Mouse (Mus musculus) cerebellum, postnatal 4 days (tissue): ENCODE measurements around the gene Thoc6.

Experiments used
- DNase-seq, 2 experiments: peaks; one replicate each; pipeline ENCODE4 v3.0.0; 2022; ENCODE audit warnings: low spot score in 2 of 2, mixed read lengths in 1 of 2

The Thoc6 gene

GRCm38 (mm10) chr17:23673424-23674073 is at the start of gene Thoc6, which contains the start of gene Hcfc1r1:
TSS of gene Thoc6 (minus strand) at chr17:23673882.
TSS of gene Hcfc1r1 (plus strand) at chr17:23673596.
- DNase-seq = peak; percentile 78 to 86

DNA sequence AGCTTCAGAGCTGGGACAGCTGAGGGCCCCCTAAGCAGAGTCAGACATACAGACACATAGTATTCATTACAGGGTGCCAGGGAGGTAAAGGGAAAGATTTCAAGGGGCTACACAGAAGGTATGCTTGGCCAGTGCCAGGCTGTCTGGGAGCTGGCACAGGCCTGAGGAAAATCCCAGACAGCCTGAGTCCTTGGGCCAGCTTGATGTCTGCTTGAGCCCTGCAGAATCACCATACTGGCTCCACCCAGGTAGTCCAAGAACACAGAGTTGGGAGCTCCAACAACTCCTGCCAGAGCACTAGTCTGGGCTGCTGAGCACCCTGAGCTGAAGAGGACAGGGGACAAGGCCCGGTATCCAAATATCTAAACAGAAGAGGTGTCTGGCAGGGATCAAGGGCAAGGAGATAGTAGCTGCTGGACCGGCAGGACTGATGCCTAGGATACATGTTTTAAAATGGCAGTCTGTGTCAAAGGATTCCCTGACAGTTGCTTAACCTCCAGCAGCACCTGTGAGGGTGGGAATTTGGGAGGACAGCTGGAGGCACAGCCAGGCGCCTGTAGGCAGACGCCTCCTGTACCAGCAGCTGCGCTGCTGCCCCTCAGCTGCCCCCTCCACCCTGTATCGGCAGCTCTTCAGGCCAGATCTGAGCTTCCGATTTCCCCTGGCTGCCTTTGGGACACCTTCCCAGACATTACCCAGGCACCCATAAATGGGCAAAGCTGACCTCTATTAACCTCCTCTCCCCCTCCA is 48.9 kb upstream of the Thoc6 start, which contains the start of gene 1520401A03Rik:
1520401A03Rik (minus strand) TSS at position 408 of the 750 bp plus-strand sequence.
- no peak for DNase-seq

DNA sequence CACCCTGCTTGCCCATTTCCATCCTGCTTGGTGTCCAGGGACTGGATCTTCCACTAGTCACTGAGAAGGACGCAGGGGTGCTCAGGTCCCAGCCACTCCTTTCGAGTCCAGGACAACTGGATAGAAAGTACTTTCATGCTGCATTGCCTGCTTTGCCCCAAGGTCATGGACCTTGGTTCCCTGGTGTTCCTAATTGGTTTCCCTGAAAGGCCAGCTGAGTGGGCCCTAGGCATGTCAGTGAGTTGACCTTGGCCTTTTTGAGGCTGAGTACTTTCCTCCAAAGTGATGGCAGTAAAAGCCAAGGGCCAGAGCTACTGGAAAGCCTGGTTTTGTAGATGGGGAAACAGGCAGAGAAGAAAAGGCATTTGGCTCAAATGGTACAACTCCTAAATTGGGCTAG is 48.2 kb upstream of the Thoc6 start:
- DNase-seq = no peak

DNA sequence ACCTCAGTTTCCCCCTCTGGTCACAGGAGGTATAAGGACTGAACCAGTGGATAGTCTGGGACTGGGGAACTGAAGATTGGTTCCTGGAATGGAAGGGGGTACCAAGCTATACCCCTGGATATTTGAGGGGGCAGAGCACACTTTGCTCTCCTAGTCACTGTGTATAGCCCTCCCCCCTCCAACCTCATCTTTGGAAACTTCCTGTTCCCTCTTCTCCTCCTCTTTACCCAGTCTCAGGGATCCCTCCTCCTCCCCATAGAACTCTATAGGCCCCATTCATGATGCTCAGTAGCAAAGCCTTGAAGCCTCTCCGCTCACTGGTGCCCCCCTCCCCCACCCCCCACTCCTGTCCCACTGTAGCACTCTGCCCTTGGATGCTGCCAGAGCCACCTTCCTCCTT is 45.8 kb upstream of the Thoc6 start:
- no peak for DNase-seq

DNA sequence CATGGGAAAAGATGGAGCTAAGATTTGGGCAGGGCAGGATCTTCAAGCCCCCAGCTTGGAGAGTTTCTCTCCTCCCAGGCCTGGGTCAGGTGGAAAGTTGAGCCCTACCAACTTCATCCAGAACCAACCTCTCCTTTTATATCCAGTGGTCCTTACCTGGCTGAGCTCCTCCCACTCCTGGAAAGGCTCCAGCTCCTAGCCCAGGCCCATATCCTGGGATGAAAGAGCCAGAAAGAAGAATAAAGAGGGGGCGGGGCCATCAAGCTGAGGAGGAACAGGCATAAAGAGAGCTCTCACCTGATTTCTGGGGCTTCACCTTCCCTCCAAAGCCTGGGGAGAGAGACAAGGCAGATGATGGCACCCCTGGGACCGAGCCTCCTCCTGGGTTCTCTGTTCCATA is 43.3 kb upstream of the Thoc6 start:
- DNase-seq = no peak

GRCm38 (mm10) chr17:23706212-23706611 is 32.5 kb upstream of the Thoc6 start:
- peak; percentile 74 to 83 for DNase-seq

- DNase-seq = no peak
Observed at GRCm38 (mm10) chr17:23705525-23706104, 31.9 kb upstream of the Thoc6 start.

- DNase-seq = no peak
Observed at GRCm38 (mm10) chr17:23704741-23705140, 31.1 kb upstream of the Thoc6 start.

- no peak for DNase-seq
Observed at GRCm38 (mm10) chr17:23703301-23703700, 29.6 kb upstream of the Thoc6 start.

GRCm38 (mm10) chr17:23700079-23700478 is 26.4 kb upstream of the Thoc6 start:
- DNase-seq = peak; percentile 75 to 89

DNA sequence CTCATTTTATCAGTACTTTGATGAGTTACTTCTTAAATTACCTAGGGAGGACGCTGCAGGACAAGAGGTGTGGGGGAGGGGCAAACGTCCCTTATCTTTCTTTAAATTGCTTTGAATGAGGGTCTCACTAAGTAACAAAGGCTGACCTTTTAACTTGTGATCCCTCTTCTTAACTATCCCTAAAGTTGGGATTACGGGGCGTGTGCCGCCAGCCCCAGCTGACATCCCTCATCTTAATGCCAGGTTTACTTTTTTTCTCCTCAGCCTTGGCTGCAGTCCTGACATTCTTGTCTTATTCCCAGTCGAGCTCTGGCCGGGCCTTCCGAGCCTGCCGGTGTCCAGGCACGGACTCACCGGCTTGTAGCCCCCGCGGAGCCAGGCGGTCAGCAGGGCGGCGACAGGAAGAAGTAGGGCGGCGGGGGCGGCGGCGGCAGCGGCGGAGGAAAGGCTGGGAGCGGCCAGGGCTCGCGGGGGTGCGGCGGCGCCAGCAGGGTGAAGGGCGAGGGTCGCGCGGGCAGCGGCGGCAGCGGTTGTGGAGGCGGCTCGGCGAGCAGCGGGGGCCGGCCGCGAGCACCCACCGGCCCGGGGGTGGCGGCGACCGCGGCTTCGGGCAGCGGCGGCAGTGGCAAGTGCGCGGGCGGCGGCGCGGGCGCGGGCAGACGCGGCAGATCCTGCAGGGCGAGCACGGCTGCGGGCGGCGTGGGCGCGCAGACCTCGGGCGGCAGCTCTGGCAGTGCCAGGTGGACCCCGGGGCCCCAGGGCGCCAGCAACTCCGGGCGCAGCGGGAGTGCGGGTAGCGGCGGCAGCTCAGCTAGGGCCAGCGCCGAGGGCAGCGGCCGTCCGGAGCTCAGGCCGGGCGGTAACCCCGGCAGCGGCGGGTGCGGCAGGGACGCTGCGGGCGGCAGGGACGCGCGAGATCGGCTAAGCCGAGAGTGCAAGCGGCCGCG is 25.7 kb upstream of the Thoc6 start:
- no peak for DNase-seq

DNA sequence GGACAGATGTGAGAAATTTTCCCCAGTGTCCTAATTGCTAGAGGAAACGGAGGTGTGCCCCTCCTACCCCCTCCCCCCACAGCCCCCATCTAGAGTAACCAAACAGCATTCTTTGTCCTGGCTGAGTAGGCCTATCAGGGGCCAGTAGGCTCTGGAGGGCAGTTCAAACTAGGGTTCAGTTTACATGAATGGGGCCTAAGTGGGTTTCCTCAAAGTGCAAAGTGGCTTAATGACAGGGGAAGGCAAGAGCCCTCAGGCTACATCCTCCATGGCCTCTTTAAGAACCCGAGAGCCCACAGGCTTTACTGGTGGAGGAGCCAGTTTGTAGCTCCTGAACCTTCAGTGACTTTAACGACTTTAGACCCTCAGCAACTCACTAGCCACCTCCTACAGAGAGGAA is 22.1 kb upstream of the Thoc6 start:
- no peak for DNase-seq

GRCm38 (mm10) chr17:23694491-23694890 is 20.8 kb upstream of the Thoc6 start:
- no peak for DNase-seq

DNA sequence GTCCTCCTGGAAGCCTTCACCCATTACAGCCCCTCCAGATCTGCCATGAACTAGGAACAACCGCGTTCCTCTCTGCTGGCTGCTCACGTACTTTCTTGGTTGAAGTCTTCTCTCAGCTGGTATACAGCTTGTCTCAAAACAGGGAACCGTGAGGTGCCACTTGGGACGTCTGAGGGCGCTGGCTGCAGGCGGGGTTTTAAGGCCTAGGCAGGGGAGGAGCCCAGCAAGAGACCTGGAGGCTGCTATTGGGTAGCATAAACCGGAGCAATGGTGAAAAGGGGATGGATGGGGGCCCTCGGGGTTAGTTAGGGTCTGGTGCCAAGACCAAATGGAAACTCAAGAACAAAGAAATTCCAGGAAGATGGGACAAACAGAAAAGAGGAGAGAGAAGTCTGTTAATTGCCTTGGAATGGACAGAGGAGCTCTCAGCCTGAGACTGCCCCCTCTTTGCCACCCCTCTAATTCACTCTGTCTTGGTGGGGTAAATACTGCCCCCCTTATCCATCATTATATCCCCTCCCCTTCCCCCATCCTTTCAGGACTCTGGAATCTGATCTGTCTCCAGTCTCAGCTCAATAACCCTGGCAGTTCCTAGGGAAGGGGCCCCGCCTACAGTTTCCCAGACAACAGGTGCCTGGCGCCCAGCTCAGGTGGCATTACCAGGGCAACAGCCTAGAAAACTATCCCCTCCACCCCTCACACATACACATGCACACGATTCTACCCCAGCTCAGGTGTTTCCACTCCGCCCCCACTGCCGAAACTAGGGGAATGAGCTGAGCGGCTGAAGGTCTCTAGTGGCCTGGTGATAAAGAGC is 10.4 kb upstream of the Thoc6 start, which contains the start of gene Cldn9:
Cldn9 (minus strand) TSS at position 171 of the 817 bp plus-strand sequence.
- DNase-seq = no peak

GRCm38 (mm10) chr17:23683226-23683625 is 9.5 kb upstream of the Thoc6 start:
- DNase-seq = no peak

- DNase-seq = no peak
Observed at GRCm38 (mm10) chr17:23682530-23682929, 8.8 kb upstream of the Thoc6 start.

- no peak for DNase-seq
Observed at GRCm38 (mm10) chr17:23682092-23682491, 8.4 kb upstream of the Thoc6 start.

DNA sequence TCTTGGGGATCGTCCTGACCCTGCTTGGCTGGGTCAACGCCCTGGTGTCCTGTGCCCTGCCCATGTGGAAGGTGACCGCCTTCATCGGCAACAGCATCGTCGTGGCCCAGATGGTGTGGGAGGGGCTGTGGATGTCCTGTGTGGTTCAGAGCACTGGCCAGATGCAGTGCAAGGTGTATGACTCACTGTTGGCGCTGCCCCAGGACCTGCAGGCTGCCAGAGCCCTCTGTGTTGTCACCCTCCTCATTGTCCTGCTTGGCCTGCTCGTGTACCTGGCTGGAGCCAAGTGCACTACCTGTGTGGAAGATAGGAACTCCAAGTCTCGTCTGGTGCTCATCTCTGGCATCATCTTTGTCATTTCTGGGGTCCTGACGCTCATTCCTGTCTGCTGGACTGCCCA is 7.4 kb upstream of the Thoc6 start:
- no peak for DNase-seq

DNA sequence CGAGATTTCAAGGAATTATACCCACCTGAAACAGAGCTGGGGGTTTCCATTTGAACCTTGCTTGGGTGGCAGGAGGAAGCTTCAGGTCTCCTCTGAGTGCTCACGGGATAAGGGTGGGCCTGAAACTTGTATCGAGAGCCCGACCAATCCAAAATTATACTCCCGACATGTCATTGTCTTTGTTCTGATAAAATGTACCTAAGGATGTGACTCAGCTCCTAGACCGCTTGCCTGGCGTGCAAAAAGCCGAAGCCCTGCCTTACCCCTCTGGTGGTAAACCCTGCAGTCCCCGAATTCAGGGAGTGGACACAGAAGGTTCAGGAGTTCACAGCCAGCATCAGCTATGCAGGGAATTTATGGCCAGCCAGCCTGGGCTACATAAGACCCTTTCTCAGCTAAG is 6.7 kb upstream of the Thoc6 start:
- DNase-seq = no peak

DNA sequence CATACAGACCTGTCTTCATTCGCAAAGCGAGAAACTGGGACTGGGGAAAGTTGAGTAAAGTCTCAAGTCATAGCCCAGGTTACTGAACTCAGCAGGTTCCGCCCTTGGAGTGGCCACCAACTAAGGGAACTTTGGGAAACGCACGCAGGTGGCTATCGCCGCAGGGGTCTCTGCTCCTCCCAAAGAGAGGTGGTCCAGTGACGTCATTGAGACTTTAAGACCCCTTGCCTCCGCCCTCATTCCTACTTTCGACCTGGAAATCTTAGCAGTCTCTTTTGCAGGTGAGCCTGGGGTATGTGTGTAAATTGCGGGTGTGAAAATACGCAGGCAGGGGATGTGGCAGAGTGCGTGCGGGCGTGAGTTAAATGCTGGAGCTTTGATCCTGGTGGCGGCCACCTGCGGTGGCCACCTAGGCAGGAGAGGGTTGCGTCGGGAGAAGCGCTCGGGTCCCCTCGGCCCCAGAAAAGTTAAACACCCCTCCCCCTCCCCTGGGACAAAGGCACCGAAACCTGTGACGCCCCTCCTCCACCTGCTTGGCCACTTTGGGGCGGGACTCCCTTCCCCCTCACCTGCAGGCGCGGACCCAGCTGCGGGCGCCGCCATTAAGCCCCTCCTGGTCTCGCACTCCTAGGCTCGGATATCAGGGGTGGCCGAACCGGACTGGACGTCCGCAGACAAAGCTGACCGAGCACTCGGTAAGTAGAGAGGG is 5.6 kb upstream of the Thoc6 start, which contains the start of gene Cldn6:
Cldn6 (plus strand) TSS at position 123 of the 709 bp plus-strand sequence.
- DNase-seq = no peak
